Mouse (Mus musculus): Measurements from ENCODE around the gene Plekha8. TPM values are rescaled to one million over a fixed set of nuclear protein-coding genes. Genes with fewer than 3 reads are reported as not detected.

Gene Plekha8
- 1 to 10 TPM; 6.2 to 8.0 TPM for total RNA-seq (2023)

DNA sequence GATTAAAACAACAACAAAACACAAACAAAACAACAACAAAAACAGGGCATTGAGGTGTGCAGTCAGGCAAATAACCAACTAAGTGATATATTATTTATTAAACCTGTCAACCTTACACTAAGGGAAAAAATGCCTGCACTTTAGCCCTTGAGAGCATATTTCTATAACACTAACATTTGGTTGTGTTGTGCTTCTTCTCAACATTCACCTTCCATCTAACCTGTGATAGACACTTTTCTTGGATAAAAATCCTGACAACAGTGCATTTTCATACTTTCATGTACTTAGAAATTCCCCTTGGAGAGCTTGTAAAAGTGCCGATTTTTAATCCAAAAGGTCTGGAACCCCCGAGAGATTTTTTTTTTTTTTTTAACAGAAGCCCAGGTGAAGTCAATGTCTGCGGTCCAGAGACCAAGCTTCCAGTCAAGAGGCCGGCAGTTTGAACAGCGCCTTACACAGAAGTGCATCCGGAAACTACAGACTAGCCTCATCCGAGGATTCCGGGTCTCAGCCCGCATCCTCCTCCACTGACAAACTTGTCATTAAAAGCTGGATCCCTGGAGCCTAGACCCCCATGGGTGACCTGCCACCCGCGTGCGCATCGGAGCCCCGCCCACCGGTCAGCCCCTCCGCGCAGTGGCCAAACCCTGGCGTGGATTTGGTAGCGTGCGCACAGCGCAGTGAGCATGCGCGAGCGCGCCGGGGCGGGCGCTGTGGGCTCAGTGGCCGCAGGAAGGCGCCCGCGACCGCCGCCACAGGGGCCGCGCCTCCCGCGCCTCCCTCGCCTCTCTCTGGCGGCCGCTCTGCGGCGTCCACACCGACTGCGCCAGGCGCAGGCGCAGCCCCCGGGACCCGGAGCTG lies at the start of gene Plekha8:
TSS of gene Plekha8 (plus strand) at position 643 of the 861 bp plus-strand sequence.

DNA sequence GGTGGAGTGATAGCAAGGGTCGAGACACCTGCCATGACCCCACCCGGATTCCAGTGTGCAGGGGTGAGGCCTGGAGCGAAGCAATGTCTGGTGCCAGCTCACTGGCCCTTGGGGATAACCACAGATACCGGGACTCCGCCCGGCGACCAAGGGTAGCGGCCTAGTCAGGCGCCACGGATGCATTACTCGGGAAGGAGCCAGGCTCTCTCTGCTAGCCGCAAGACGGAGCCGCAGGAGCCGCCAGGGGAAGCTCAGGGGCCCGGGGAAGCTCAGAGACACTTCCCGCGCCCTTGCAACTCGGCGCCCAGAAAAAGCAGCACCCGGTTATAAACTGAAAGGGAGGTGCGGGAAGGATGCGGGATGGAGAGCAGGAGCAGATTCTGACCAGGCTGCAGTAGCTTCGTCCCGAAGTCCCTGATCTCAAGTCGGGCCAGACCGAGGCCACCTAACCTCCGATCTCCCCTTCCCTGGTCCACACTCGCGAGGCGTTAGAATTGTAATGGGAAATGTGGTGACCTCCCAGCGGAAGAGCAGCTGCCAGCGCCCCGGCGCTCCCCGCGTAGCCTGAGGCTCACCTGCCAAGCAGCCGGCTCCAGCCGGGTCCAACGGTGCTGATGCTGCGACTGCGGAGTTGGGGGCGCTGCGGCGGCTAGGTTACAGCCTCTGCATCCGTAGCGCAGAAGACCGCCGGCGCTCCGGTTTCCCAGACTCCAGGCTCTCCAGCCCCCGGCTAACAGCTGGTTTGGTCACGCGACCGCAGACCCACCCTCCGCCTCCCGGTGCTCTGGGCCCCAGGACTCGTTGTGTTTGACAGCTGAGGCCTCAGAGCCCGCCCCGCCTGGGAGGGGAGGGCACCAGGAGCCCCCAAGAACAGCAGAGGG lies 29.0 kb upstream of the Plekha8 start, which contains the start of gene Scrn1:
TSS of gene Scrn1 (minus strand) at position 825 of the 881 bp plus-strand sequence.

DNA sequence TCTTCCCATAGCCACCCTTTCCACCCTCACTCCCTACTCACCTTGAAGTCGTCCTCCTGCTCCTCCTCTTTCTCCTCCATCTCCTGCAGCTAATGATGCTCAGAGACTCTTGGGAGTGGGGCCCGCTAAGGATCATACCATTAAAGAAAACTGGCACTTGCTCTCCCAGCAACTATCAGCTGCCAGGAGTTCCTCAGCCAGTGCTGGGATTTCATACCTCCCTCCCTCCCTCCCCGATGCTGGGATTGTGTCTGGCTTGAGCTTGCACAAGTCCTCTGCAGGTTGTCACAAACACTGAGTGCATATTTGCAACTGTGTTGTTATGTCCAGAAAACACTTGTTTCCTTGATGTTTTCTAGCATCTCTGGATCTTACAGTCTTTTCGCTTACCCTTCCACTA lies 2.3 kb downstream of the Plekha8 start, which contains the start of gene Fkbp14:
TSS of gene Fkbp14 (minus strand) at position 101 of the 400 bp plus-strand sequence.

DNA sequence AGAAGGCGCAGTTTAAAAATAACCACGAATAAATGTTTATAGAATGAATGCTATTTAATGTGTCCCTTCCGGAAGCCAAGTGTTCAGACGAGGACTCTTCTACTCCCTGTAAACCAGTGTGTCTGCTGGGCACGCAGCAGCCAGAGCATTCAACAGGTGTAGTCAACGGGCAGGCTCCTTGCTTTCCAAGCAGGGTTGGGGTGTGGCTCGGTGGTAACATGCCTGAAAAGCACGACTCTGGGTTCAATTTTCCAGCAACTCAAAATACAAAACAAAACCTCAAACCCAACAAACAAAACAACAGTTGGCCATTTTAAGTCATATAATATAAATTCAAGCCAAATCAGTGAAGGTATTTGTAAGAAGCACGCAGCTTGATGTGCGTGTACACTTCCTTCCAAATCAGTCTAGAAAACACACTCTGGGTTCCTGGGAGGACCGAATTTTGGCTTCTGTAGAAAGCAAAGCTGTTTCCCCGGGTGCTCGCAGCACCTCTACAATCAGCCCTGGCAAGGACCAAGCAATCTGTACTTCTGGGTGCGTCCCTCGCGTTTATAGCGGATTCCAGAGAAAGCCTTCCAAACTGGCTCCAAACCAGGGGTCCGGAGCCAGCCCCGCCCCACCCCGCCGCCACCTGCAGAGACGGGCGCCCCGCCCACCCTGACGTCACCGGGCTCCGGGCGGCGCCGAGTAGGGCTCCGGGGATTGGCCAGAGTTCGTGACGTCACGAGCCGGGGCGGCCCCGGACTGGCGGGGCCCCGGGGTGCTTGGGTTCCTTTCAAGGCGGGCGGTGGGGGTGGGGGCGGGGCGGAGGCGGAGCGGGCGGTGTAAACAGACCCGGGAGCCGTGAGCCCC lies 86.2 kb downstream of the Plekha8 start, which contains the start of gene Mturn:
TSS of gene Mturn (plus strand) at position 734 of the 855 bp plus-strand sequence.

Other genes with a start within 250 kb of the Plekha8 start
- not detected for gene Wipf3, start 165.5 kb upstream of the Plekha8 start, total RNA-seq (2023)
- not detected for gene Scrn1, start 28.6 kb upstream of the Plekha8 start, total RNA-seq (2023)
- gene Fkbp14, start 2.2 kb downstream of the Plekha8 start, total RNA-seq (2023), result 1 to 10 TPM; 1.2 to 1.4 TPM
- gene Mturn, start 86.5 kb downstream of the Plekha8 start, total RNA-seq (2023), result 1 to 10 TPM; 3.1 to 3.2 TPM
- 10 to 100 TPM; 56.3 to 59.1 TPM for gene Znrf2, start 221.8 kb downstream of the Plekha8 start, total RNA-seq (2023)